Mouse (Mus musculus) hindbrain, embryonic 14.5 days (tissue): Measurements from ENCODE around the gene Gif. TPM values are rescaled to one million over a fixed set of nuclear protein-coding genes. Genes with fewer than 3 reads are reported as not detected.

Experiments
- ATAC-seq: fragments of 200-750 bp; cut with Nextera tagmentation; 2 replicates; pipeline ENCODE4 v1.8.0; 2017; ENCODE audit warnings: moderate number of reproducible peaks, mild to moderate bottlenecking, moderate TSS enrichment, moderate library complexity; ENCODE audit not compliant: low FRiP score
- DNase-seq: peaks from one replicate; pipeline ENCODE4 v3.0.0-alpha.2; 2015; ENCODE audit warnings: low spot score
- H3K27ac ChIP-seq: fragments of 300-500 bp; sonication (generic); 2 replicates; pipeline ENCODE4 v1.5.1; 2014; ENCODE audit warnings: mild to moderate bottlenecking, moderate library complexity
- H3K27me3 ChIP-seq: fragments of 300-500 bp; sonication (generic); 2 replicates; pipeline ENCODE4 v1.6.1; 2014; ENCODE audit warnings: mild to moderate bottlenecking, low read length, mixed read lengths; ENCODE audit not compliant: control insufficient read depth, insufficient read depth
- H3K36me3 ChIP-seq: fragments of 300-500 bp; sonication (generic); replicated peaks from 2 replicates; pipeline ENCODE4 v1.6.1; 2014; ENCODE audit not compliant: control insufficient read depth, insufficient read depth
- H3K4me1 ChIP-seq: fragments of 300-500 bp; sonication (generic); replicated peaks from 2 replicates; pipeline ENCODE4 v1.6.1; 2014; ENCODE audit warnings: antibody characterized with exemption, low read length, mixed read lengths; ENCODE audit not compliant: control insufficient read depth, insufficient read depth
- H3K4me2 ChIP-seq: fragments of 300-500 bp; sonication (generic); replicated peaks from 2 replicates; pipeline ENCODE4 v1.6.1; 2014; ENCODE audit warnings: mild to moderate bottlenecking, moderate library complexity
- H3K4me3 ChIP-seq: fragments of 300-500 bp; sonication (generic); replicated peaks from 2 replicates; pipeline ENCODE4 v1.5.1; 2014; ENCODE audit warnings: mild to moderate bottlenecking, low read length
- H3K9ac ChIP-seq: fragments of 300-500 bp; sonication (generic); 2 replicates; pipeline ENCODE4 v1.6.1; 2014
- H3K9me3 ChIP-seq: fragments of 300-500 bp; sonication (generic); 2 replicates; pipeline ENCODE4 v1.6.1; 2016; ENCODE audit warnings: low read length; ENCODE audit not compliant: control insufficient read depth
- WGBS: fragments of 180-500 bp; shearing (Covaris S2); extraction: QIAGEN DNeasy Blood & Tissue Kit; methylation state at CpG from one replicate; pipeline ENCODE4 v1.1.7; 2014; 5-methylcytosine and 5-hydroxymethylcytosine counted together
- polyA plus RNA-seq: library from polyadenylated mRNA; unstranded; fragments of >200 nt; fragmentation: Nextera tagmentation; extraction: Ambion mirVana; gene quantifications from 2 replicates; pipeline ENCODE4 v1.2.1, GENCODE M21; 2014

Gif gene
- polyA plus RNA-seq, 1 experiment from 2014 or later: not detected

DNA sequence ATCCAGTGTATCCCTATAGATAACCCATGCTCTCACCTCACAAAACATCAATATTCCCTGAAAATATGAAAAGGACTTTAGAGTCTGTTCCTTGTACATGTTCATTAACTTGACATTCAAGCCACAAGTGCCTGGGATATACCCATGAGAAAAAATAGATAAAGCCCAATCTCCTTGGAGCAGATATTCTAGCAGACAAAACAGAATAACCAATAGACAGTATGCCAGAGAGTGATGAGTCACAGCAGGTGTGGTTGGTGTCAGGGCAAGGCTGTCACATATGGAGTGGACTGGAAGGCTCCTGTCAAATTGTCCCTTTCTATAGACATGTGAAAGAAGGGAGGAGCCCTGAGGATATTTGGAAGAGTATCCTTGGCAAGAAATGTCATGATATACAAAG is 1.7 kb upstream of the Gif start:
- no peaks in the 10 kb centered on the region for H3K36me3 ChIP-seq
- H3K4me3 ChIP-seq: no peak overlapping the region
- H3K9me3 ChIP-seq: no peaks in the 10 kb centered on the region
- H3K9ac ChIP-seq: no peak overlapping the region
- DNase-seq (no peak), ATAC-seq (no peak)
- H3K27ac ChIP-seq: no peak overlapping the region
- H3K4me1 ChIP-seq: no peaks in the 10 kb centered on the region
- H3K27me3 ChIP-seq: no peaks in the 10 kb centered on the region
- H3K4me2 ChIP-seq: no peak overlapping the region

DNA sequence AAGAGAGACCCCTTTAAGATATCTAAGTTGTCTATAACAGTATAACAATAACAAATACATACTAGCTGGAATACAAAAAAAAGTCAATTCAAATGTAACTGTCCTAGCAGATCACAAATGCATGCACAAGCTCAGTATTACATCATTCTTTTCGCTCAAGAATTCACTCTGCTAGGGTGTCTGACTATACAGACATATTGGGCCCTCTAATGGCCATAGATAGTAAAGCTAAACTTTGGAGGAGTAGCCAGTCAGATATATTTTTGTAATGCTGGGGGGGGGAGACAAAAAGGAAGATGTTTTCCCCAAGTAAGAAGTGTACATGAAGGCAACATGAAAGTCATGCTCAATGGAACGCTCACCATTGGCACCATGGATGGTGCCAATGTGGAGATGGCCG is 17.7 kb downstream of the Gif start:
- no peaks in the 10 kb centered on the region for H3K4me1 ChIP-seq
- no peak for DNase-seq
- no peak overlapping the region for H3K9ac ChIP-seq
- WGBS: 91% methylated on average over 3 of the region's 3 CpGs
- H3K9me3 ChIP-seq: no peaks in the 10 kb centered on the region
- no peaks in the 10 kb centered on the region for H3K36me3 ChIP-seq
- no peak overlapping the region for H3K4me3 ChIP-seq
- no peak for ATAC-seq
- H3K4me2 ChIP-seq: no peak overlapping the region
- H3K27me3 ChIP-seq: 0 out of 2 replicates have a peak, but pooled peaks cover 5% of the 10 kb centered on the region
- no peak overlapping the region for H3K27ac ChIP-seq

DNA sequence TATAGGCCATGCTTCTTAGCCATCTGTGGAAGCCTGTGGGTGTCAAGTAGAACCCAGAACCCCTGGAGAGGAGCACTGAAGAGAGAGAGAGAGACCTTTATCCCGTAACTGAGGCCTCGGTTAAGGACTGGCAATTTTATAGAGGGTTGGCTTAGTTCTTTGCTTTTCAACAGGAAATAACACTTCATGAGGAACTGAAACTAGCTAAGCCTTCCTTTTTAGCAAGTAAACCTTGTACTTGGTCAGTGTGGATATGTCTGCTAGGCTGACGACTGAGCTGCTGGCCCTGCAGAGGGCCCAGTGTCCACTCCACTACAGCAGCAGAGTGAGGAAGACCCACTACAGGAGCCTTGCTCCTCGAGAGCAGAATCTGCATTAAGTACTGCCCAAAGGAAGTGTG is 19.1 kb downstream of the Gif start:
- Histone ChIP-seq H3K36me3 (no peaks in the 10 kb centered on the region), H3K9me3 (no peaks in the 10 kb centered on the region), H3K4me1 (peaks cover 8% of the 10 kb centered on the region), H3K27ac (no peak overlapping the region), H3K27me3 (0 out of 2 replicates have a peak, but pooled peaks cover 5% of the 10 kb centered on the region), H3K4me2 (no peak overlapping the region), H3K9ac (no peak overlapping the region), H3K4me3 (no peak overlapping the region)
- DNase-seq (no peak), ATAC-seq (no peak)
- 75% methylated on average over 4 of the region's 4 CpGs for WGBS

- Histone ChIP-seq H3K4me1 (peaks cover 8% of the 10 kb centered on the region), H3K9ac (no peak overlapping the region), H3K4me2 (no peak overlapping the region), H3K36me3 (peaks cover 8% of the 10 kb centered on the region), H3K9me3 (no peaks in the 10 kb centered on the region), H3K27ac (no peak overlapping the region), H3K4me3 (no peak overlapping the region), H3K27me3 (0 out of 2 replicates have a peak, but pooled peaks cover 5% of the 10 kb centered on the region)
- WGBS: 19% methylated on average over 3 of the region's 3 CpGs
- ATAC-seq (no peak), DNase-seq (peak; percentile 69)
These were observed 20.8 kb downstream of the Gif start for GRCm38 (mm10) chr19:11768163-11768562.

- Histone ChIP-seq H3K36me3 (peaks cover 20% of the 10 kb centered on the region), H3K27me3 (0 out of 2 replicates have a peak, but pooled peaks cover 5% of the 10 kb centered on the region), H3K9ac (no peak overlapping the region), H3K4me1 (peaks cover 8% of the 10 kb centered on the region), H3K9me3 (no peaks in the 10 kb centered on the region), H3K4me2 (peak overlapping the region; percentile 95), H3K4me3 (peak overlapping the region; percentile 82), H3K27ac (no peak overlapping the region)
- WGBS: 90% methylated on average over 5 of the region's 5 CpGs
- DNase-seq (no peak), ATAC-seq (0 out of 2 replicates have a peak, but pooled peaks have one; percentile 21)
These were observed 22.0 kb downstream of the Gif start for GRCm38 (mm10) chr19:11769257-11769920.

GRCm38 (mm10) chr19:11770205-11770892 is 23.0 kb downstream of the Gif start, which contains the start of gene Mrpl16:
Mrpl16 (plus strand) TSS chr19:11770391.
- H3K27ac ChIP-seq: peak within 1 kb of the TSS; percentile 67
- DNase-seq (peak; percentile 98), ATAC-seq (peak; percentile 93)
- peak within 1 kb of the TSS; percentile 82 for H3K4me3 ChIP-seq
- H3K36me3 ChIP-seq: peaks cover 29% of the 10 kb centered on the region
- peaks cover 8% of the 10 kb centered on the region for H3K4me1 ChIP-seq
- peak within 1 kb of the TSS; percentile 95 for H3K4me2 ChIP-seq
- H3K27me3 ChIP-seq: 0 out of 2 replicates have a peak, but pooled peaks cover 5% of the 10 kb centered on the region
- peak within 1 kb of the TSS; percentile 77 for H3K9ac ChIP-seq
- no peaks in the 10 kb centered on the region for H3K9me3 ChIP-seq
- WGBS: under 1% methylated on average over 30 of the region's 30 CpGs

- no peak overlapping the region for H3K9ac ChIP-seq
- WGBS: 58% methylated on average over 7 of the region's 7 CpGs
- ATAC-seq: peak; percentile 34; the same call in 1 of the 2 replicates
- H3K27me3 ChIP-seq: no peaks in the 10 kb centered on the region
- no peak overlapping the region for H3K27ac ChIP-seq
- H3K9me3 ChIP-seq: no peaks in the 10 kb centered on the region
- no peak overlapping the region for H3K4me3 ChIP-seq
- H3K4me2 ChIP-seq: no peak overlapping the region
- peaks cover 42% of the 10 kb centered on the region for H3K36me3 ChIP-seq
- no peaks in the 10 kb centered on the region for H3K4me1 ChIP-seq
- peak; percentile 86 for DNase-seq
These were observed 30.0 kb downstream of the Gif start for GRCm38 (mm10) chr19:11777191-11777865.

DNA sequence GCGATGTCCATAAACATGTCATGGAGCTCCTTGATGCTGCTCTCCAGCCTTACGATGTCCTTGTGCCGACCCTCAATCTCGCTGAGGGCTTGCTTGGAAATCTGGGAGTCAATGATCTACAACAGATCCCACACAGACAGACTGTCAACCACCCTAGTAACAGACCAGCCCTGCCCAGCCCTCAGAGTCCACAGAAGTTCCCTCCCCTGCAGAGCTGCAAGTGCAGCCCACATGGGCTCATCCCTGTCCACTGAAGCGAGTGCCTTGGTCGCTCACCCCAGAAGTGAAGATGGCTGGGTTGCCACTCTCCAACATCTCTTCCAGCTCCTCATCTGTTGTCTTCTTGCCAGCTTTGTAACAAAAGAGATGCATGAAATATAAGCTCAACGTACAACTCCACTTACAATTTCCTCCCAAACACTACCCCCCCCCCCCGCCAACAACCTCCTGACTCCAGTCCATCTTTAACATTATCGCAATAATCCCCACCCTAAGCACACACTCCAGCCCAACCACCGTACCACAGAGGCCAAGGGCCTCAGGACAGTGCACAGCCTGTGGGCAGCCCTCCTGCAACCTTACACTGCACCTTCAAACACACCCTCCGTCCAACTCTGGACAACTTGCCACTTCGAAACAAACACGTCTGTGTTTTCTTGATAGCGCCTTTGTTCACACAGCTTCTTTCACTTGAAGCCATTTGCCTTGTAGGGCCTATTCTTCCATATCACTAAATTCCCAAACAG is 38.2 kb downstream of the Gif start:
- DNase-seq (no peak), ATAC-seq (no peak)
- Histone ChIP-seq H3K4me2 (no peak overlapping the region), H3K9ac (no peak overlapping the region), H3K4me3 (no peak overlapping the region), H3K27ac (no peak overlapping the region), H3K9me3 (no peaks in the 10 kb centered on the region), H3K27me3 (no peaks in the 10 kb centered on the region), H3K36me3 (no peaks in the 10 kb centered on the region; the same call in 1 of the 2 replicates), H3K4me1 (no peaks in the 10 kb centered on the region)
- 91% methylated on average over 14 of the region's 14 CpGs for WGBS
